Mouse (Mus musculus): ENCODE measurements around the gene Vmn2r55. TPM values are rescaled to one million over a fixed set of nuclear protein-coding genes. Genes with fewer than 3 reads are reported as not detected.
"Not testable (repeated sequence)": the region's sequence is repeated elsewhere in the genome, so short reads cannot be mapped to it uniquely, and the experiment has no call there.

Gene Vmn2r55
- total RNA-seq (2017), result not detected in 2 replicates

DNA sequence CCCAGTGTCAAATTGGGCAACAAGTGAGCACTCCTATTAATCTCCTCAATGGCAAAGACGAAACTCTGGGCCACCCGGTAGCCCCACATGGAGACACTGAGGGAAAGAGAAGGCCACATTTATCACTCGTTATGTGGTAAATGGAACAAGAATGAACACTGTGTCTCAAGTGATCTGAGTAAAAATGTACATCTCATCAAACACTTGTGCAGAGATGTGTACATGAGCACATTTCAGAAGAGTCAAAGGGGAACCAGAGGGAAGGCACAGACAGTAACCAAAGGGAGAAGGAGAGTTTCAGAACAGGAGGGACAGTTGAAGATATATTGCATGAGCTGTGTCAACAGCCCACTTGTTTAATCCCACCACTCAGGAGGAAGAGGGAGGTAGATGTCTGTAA is at the start of gene Vmn2r55:
Gene Vmn2r55, minus strand, starts transcription at position 101 of the 400 bp plus-strand sequence.
- not testable (repeated sequence) for ATAC-seq (ENCODE audit: extremely low read depth, insufficient number of reproducible peaks, low FRiP score, poor library complexity, severe bottlenecking)

DNA sequence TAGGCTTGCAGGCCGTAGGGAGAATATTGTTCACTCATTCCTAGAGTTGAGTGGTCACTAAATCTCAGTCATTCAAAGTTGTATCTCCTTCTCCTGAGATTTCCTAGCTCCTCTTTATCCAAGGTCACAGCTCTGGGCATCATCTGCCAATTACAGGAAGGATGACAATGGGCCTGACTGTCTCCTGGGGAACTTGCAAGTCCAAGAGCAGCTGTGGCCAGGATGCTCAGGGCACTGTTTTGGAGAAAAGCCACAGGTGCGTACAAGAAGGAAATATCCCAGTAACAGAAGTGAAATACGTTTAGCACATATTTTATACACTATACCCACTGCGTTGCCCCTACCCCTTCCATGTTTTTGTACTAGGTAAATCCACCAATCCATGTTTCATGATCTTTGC is 44.6 kb downstream of the Vmn2r55 start, which contains the start of gene Vmn2r54:
Gene Vmn2r54, minus strand, starts transcription at position 101 of the 400 bp plus-strand sequence.
- ATAC-seq (ENCODE audit: extremely low read depth, insufficient number of reproducible peaks, low FRiP score, poor library complexity, severe bottlenecking), result not testable (repeated sequence)

DNA sequence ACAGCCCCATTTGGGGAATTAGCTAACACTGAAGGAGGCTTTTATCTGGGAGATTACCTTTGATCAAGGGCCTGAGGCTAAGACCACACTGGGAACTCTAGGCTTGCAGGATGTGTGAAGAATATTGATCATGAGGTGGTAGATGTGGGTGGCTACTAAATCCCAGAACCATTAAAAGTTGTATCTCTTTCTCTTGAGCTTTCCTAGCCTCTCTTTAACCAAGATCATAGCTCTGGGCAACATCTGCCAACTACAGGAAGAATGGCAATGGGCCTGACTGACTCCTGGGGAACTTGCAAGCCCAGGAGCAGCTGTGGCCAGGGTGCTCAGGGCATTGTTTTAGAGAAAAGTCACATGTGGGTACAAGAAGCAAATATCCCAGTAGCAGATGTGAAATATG is 76.1 kb downstream of the Vmn2r55 start, which contains the start of gene Vmn2r53:
Gene Vmn2r53, minus strand, starts transcription at position 101 of the 400 bp plus-strand sequence.
- no peak for ATAC-seq (ENCODE audit: extremely low read depth, insufficient number of reproducible peaks, low FRiP score, poor library complexity, severe bottlenecking)

Other genes with a start within 250 kb of the Vmn2r55 start
- gene Zfp606, start 206.7 kb downstream of the Vmn2r55 start, total RNA-seq (2017), result 10.2 and 11.5 TPM in 2 replicates
- gene 2900092C05Rik, start 172.5 kb downstream of the Vmn2r55 start, total RNA-seq (2017), result not detected in 2 replicates
- 0.12 TPM in 2 replicates for gene Vmn2r53, start 76.2 kb downstream of the Vmn2r55 start, total RNA-seq (2017)
- not detected in 2 replicates for gene Vmn2r54, start 44.7 kb downstream of the Vmn2r55 start, total RNA-seq (2017)
- gene Vmn2r56, start 50.0 kb upstream of the Vmn2r55 start, total RNA-seq (2017), result not detected in 2 replicates
- gene Zscan18, start 118.6 kb upstream of the Vmn2r55 start, total RNA-seq (2017), result 0.98 and 2.9 TPM in 2 replicates
- 24.2 and 29.3 TPM in 2 replicates for gene Zfp329, start 133.9 kb upstream of the Vmn2r55 start, total RNA-seq (2017)
- gene Zfp110, start 149.8 kb upstream of the Vmn2r55 start, total RNA-seq (2017), result 112 and 114 TPM in 2 replicates
- gene Zfp128, start 196.2 kb upstream of the Vmn2r55 start, total RNA-seq (2017), result 2.9 and 4.8 TPM in 2 replicates
- 3.6 and 5.9 TPM in 2 replicates for gene Zscan22, start 212.8 kb upstream of the Vmn2r55 start, total RNA-seq (2017)
- gene Rps5, start 237.3 kb upstream of the Vmn2r55 start, total RNA-seq (2017), result 425 and 483 TPM in 2 replicates
- 1.2 and 1.7 TPM in 2 replicates for gene Rnf225, start 242.4 kb upstream of the Vmn2r55 start, total RNA-seq (2017)

Data from neutrophil, adult 5-6 weeks (primary cell).